Mouse (Mus musculus): ENCODE data around the gene Dand5.

The Dand5 gene

DNA sequence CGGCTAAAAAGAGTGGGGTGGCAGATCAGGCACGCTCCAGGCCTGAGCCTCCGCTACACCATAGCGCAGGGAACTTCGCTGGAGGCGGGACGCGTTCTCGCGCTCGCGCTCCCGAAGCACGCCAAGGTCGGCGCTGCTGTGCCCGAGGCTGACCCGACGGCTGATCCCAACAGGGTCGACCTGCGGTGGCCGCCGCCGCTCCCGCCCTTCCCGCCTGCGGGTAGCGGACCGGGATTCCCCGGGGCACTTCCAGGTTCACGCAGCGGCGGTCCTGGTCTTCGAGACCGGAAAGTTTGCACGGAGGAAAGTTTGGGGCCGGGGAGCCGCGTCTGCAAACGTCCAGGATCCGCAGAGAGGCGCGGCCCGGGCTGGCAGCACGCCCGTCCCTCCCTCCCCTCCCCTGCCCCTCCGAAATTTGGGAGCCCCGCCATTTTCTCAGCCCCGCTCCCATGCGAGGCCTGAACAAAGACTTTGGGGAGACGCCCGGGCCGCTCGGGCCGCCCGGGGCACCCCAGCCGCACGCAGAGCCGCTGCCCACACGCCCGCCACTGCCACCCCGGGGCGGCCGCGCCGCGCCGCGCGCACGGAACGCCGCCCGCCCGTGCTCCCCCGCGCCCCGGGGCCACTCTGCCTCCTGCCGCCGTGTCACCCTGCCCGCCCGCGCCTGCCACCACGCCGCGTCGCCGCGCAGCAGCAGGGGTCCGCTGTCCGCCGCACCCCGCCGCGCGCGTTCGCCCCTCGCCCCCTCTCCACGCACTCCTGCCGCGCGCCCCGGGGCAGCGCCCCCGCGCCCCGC lies 23.3 kb downstream of the Dand5 start:
- peak; percentile 62 to 71 for DNase-seq

DNA sequence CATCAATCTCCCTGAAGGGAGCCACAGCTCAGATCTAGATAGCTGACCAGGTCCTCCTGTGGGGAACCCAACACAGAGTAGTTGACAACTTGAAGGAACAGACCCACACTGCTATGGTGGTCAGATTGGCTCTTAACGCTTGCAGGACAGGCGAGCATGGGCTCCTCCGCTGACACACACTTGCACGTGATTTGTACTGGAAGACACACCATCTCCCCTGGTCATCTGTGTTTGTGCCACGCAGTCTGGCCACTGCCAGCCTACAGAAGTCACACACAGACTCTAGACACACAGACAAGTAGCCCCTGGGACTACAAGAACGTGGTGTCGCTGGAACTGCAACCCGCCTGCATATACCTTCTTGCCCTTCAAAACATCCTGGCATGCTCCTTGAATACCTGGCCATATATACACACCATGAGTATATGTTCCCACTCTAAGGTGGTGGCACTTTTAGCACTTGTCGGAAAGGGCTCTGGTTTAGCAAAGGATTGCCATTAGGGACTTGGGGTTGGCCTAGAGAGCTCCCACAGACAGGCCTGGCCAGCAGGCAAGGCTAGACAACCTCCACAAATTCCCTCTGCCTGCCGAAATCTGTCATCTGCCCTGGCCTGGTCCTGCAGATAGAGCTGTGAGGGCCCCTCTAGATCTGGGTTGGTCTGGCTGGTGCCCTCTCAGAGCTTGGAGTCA lies 24.0 kb downstream of the Dand5 start:
- no peak for DNase-seq

DNA sequence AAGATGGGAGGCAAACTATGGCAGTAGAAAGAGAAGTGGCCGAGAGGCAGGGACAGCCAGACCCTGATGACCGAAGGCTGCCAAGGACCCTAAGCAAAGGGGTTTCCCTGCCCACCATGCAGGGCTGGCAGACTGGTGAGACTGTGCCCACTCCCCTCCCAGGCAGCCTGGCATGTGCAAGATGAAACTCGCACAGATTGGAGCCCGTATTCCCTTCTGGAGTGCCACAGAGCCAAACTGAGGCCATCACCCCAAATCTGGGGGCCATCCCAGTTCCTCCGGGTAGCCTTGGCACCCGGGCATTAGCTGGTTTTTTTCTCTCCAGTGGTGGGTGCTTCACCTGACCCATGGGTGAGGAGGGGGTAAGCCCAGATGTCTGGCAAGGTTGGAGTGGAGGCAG lies 24.7 kb downstream of the Dand5 start:
- no peak for DNase-seq

DNA sequence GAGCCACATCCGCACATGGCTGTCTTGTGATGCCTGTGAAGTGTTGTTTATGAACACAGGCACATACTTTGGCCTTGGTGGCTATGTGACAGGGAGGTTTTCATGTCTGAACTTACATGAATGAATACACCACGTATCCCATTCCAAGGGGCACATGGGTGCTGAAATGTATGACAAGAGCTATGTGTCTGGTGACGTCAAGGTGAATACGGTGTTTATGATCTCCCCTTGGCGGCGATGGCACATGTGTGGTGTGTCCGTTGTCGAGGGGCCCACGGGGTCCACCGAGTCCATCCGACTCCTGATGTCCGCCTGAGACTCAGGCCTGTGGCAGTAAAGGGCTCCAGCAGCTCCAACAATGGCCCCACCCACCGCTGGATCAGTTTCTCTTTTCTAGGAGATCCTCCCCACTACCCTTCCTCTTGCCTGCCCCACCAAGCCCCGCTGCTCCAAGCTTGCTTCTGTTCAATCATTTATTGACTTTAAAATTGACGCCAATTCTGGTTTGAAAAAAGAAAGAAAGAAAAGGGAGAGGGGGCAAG lies 25.3 kb downstream of the Dand5 start:
- no peak for DNase-seq

DNA sequence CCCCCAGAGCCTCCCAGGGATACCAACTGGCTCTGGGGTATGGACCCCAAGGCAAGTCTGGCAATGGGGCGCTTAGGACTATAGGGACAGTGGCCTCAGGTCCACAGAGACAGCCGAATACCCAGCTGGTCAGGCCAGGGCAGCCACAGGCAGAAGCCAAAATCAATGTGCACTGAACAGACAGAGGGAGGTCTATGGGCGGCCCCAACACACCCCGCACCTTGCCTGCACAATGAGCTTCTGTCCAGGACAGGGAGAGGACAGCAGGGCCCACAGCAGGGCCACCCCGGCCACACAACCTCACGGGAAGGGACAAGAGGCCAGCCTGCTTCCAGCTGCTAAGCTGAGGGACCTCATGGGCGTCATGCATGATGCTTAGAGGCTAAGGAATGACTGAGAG lies 28.1 kb downstream of the Dand5 start:
- no peak for DNase-seq

DNA sequence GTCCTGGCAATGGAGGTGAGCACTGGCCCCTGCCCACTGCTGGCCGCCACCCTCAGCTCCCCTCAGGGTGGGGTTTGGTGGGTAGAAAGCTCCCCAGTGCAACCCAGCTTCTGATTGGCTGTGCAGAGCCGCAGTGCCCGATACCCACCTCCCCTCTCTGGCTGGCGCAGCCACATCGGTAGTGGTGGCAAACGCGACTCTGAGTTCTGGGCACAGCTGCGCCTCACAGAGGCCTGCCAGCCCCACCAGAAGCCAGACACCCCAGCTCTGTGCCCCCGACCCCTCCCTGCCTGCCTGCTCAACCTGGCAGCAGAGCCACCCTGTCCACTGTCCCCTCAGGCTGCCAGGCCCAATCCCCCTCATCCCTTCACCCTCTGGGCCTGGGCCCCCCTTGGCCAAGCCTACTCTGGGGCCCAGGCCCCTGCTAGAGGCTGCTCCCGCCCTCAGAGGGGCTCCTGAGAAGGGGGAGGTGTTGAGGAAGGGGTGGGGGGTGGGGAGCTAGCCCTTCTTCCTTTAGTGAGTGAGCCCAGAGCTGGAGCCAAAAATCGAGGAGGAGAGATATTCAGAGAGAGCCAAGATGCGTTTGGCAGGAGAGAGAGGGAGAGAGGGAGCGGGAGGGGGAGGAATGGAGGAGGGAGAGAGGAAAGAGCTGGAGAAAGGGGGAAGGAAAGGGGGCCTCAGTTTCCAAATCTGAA lies 28.7 kb downstream of the Dand5 start:
- DNase-seq, result no peak

DNA sequence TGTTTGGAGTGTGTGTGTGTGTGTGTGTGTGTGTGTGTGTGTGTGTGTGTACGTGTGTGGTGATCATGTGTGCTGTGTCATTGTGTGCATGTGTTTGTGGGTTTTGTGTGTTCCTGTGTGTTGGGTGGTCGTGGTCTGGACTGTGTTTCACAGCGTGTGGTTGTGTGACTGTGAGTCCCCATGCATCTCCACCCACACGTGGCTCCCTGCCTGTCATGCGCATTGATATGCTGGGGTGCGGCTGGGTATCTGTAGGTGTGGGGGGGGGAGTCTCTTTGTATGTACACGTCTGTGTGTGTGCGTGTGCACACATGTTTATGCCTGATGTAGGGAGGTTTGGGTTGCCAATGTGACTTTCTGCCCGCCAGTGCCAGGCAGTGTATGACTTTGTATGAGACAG lies 29.5 kb downstream of the Dand5 start:
- DNase-seq, result no peak

DNA sequence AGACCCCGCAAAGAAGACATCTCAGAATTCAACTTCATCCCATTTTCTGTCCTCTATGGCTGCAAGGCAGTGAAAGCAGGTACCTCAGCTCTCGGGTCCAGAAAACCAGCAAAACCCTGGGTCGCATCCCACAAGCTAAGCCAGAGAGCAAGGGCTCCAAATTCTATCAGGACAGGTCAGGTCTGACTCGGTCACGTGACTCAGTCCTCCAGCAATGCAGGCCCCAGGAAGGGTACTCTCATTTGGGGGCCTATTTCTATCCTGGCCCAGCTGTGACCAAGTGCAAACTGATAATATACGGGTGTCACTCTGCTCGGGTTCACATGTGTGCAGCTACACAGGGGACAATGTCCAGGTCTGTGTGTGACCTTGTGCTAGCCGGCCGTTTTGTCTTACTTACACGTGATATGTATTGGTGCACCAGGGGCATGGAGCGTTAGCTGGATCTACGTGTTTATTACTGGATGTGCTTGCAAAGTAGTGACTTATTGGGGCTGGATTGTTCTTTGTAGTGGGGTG lies 30.1 kb downstream of the Dand5 start:
- DNase-seq, result no peak

DNA sequence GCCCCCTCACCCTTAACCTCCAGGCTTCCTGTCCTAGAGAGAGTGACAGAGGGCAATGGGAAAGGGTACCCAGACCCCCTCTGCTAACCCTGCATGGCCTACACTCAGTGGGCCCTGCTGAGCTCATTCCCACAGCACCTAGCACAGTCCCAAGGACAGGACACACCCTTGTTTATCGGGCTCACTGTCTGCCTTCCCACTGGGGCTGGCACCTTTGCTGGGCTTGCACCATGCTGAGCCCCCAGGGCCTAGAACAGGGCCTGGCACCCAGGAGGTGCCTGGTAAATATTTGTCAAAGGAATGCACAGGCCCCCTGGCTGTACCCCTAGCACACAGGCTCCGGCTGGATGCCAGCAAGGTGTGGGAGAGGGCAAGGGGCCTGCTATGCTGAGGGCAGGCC lies 32.1 kb downstream of the Dand5 start:
- DNase-seq, result no peak

DNA sequence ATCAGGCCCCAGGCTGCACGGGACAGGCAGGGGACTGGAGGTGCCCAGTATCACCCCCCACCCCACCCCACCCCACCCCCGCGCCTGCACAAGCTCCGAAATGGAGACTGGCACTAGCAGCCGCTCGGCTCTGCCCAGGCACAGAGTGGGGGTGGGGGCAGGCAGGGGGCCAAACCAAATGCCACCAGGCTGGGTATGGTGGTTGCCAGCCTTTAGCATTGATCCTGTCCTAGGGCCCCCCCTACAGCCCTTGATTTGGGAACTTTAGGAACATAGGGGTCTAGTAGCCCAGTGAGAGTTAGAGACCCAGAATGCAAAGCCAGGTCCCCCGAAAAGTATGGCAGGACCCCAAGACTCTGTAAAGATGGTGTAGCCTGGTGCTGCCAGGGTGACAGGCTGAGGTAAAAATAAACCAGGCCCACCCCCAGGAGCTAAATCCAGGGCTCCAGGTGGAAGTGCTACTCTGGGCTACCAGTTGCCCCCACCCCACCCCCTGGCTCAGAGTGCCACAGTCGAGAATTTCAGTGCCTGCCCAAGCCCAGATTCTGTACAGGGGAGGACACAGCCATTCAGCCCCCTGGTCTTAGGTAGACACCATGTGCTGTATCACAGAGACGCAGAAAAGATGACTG lies 32.7 kb downstream of the Dand5 start:
- DNase-seq, result no peak

DNA sequence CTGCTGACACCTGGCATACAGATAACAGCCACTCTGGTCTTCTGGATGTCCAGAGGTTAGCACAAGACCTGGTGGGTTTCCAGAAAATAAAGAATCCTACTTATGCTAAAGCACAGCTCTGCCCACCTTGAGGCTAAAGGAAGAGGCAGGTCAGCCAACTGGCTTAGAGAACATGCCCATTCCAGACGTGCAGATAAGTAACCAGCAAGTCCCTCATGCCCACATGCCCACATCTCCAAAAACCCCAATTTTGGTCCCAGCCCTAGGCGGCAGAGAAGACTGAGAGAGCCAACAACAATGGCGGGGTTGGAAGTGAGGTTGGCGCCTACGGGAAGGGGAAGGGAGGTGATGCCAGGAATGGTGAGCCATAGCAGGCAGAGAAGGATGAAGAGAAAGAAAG lies 33.3 kb downstream of the Dand5 start:
- DNase-seq, result no peak

DNA sequence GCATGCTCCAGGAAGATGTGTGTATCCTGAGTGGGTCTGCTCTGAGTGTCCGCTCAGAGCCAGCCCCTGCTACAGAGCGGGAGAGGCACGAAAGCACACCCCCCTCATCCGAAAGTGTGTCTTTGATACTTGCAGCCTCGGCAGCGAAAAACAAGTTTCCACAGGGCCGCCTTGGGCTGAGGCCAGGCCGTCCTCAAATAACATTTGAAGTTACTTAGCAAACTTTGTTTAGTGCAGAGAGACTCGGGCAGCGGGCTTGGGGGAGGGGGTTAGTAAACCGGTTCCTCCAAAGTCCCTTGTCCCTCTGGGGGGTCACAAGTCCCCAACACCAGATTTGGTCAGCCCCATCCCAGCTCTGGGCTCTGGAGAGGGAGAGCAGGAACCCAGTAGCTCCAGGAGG lies 33.7 kb downstream of the Dand5 start:
- peak; percentile 75 to 86 for DNase-seq

DNA sequence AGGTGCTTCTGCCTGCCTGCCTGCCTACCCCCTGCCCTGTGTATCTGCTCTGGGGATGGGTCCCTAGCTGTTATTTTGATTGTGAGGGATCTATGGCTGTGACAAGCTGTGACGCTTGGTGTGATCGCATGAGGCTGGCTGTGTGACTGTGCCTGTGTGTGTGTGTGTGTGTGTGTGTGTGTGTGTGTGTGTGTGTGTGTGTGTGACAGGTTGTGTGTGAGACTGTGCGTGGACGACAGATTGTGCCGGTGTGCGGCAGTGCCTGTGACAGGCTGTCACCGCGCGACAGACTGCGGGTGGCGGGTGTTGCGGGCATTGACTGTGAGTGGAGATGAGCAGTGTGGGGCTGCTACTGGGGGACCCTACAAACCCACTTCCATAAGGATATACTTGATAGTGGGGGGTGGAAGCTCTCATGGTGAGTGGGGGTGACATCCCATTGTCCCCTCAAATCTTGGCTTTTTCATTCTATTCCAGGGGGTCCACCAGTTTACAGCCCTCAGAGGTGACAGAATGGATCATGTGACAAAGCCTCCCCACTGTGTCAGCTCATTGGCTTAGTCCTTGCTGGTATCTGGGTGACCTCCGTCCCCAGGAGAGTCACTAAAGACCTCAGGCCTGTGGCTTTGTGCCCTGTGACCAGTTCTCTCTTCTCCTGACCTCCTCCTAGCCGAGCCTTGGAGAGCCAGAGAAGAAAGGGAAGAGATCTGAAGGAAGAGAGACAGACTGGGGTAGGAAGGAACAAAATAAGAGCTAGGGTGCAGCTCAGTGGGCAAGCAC lies 34.9 kb downstream of the Dand5 start:
- DNase-seq, result no peak

DNA sequence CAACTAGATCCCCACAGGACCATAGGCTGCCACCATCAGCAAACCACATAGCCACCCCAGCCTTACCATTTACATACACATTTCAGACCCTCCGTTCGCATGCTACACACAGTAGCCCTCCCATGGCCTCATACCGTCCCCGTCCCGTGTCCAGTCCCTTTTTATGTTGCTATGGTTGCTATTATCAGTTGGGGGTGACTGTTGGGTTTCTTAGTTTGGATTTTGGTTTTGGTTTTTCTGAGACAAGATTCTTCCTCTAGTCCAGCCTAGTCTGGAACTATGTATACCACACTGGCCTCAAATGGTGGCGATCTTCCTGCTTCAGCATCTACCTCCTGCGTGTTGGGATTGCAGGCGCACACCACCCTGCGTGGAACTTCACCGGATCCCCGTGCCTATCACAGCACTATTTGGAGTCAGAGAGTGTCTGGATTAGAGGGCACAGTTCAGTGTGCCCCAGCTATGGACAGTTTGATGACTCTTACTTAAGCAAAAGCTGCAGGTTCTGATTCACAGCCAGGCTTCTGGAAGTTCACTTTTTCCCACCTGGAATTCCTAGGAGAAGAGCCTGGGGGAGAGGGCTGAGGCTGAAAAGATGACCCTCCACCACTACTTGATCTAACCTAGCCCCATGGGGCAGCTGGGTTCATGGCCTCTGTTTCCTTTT lies 35.7 kb downstream of the Dand5 start:
- DNase-seq, result no peak

DNA sequence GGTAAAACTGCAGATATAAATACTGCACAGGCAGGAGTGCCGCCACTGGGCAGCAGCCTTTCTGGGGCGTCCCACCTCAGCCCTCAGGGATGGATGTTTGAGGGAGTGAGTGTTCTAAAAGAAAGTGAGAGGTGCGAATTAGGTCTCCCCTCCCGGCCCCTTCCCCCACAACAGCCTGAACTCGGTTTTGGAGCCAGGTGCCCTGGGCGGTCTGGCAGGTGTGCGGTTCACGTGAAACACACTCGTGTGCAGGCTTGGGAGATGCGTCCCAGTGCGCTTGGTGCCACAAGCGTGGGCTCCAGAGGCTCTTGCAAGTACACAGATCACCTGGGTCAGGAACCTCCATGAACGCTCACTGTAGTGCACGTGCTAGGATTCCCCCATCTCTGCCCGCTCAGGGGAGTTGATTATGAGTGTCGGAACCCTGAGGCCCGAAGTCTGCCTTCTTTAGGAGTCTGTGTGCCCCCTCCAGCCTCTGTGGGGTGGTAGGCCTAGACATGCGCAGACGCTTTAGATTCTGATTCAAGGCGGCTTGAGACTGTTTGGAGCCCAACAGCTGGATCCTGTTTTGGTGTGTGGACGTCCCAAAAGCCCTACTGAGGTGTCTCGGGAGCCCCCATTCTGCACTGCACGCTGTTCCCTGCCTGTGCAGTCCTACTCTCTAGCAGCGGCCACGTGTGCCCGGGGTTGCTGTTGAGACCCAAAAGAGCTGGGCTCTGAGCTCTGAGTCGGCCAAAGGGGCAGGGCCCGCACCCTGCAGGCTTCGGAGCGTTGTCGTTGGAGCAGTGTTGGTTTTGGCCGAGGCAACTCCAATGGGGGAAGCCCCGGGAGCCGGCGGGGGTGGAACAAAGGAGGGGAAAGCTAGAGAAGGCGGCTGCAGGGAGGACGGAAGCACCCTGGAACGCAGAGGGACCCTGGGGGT lies 36.6 kb downstream of the Dand5 start:
- DNase-seq, result peak; percentile 59 to 76

DNA sequence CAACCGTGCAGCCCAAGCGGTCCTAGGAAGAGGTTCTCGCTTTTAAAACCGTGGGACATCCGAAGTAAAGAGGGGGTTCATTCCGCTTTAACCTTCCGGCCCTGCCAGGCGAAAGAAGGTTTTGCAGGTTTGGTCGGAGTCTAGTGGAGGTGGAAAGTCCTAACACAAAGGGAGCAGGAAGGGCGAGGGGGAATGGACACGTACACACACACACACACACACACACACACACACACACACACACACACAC lies 37.2 kb downstream of the Dand5 start:
- DNase-seq, result no peak

DNA sequence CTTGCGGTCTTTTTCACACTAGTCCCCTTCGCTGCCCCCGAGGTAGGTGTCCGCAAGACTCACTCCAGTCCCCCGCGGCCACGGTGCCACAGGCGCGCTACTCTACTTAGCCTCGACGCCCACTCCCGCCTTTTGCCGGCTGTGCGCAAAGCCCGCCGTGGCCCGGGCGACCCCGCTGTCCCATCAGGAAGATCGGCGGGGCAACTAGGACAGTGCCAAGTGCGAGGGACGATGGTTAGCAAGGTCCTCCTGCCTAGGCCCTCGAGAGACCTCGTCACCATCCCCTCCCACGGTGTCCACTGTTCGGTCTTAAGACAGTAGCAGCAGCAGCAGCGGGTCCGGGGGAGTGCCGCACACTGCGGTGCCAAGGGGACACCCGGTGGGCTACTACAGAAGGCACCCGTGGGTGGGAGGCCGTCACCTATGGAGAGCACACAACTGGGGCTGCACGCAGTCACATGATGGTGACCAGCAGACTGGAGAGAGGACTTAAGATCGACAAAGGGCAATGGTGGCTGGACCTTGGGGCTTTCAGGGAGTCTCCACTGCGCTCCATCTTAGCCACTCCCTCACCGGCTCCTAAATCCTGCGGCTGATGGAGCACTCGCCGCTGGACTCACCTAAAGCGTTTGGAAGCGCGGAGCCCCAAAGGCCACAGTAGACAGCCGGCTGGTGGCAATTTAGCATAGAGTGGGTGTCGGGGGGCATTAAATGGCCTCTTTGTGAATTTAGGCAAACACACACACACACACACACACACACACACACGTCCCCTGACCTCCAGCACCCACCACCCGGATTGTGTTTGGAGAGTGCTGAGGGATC lies 37.7 kb downstream of the Dand5 start:
- no peak for DNase-seq

DNA sequence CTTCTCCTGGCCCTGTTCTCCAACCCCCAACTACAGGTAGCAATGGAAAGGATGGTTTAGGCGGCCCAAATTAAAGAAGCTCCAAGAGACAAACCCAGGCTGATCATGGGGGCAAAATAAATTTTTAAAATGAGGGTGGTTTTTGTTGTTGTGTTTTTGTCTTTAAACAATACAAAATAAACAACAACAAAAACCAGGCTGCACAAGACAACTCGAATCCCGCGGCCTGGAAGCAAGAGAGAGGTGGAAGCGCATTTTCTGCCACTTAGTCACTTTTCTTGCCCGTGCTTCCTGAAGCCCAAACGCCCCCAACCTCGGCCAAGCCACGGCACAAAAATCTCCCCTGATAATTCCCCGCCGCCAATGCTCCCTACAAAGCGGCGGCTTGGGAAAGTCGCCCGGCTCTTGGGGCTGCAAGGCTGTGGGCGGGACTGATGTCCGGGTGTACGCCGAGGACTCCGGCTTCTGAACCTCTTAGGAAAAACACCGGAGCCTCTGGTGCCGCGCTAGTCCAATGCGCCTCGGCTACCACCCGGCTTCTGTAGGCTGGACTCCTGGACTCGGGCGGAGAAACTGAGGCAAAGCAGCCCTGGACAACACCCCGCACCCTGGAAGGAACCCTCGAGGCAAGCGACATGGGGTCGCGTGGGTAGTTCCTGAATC lies 38.6 kb downstream of the Dand5 start:
- DNase-seq, result peak in 1 of 2 experiments; percentile 45
